Mouse (Mus musculus): Measurements from ENCODE around the gene BC034090.

DNA sequence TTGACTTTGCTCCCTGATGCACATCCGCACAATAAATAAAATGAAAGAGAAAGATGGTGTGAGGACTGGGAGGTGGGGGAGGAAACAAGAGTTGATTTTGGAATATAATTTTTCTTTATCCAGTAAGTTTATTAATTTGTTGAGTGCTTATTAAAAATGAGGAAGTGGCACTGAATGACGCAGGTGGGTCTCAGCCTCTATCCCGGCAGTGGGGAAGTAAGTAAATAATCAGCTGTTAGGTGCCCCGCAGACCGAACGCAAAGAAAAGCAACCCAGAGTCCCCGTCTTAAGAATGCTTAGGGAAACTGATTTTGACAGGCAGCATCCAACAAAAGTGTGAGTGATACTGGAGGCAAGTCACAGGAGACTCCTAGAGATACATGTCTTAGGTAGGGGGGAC, 39.6 kb upstream of the BC034090 start:
- TF ChIP-seq POLR2A (IDR thresholded peaks at IDR 0.05; ENCODE audit: low read depth, low read length) (no peak), CTCF (conservative IDR thresholded peaks at IDR 0.05; ENCODE audit: insufficient read depth, insufficient read length, low read depth, low read length) (no peak)
